Mouse (Mus musculus): Measurements from ENCODE around the gene 3110001I22Rik. TPM values are rescaled to one million over a fixed set of nuclear protein-coding genes. Genes with fewer than 3 reads are reported as not detected.

3110001I22Rik gene
- polyA plus RNA-seq, 1 experiment = not detected

- TF ChIP-seq POLR2A (IDR thresholded peaks at IDR 0.05; ENCODE audit: insufficient read depth, low read depth, low read length) (no peak), CTCF (IDR thresholded peaks at IDR 0.05; ENCODE audit: insufficient read depth, low read depth, low read length) (no peak)
Observed at GRCm38 (mm10) chr16:13702184-13702583, 30.5 kb downstream of the 3110001I22Rik start.

GRCm38 (mm10) chr16:13704676-13705075, 32.9 kb downstream of the 3110001I22Rik start:
- WGBS = 95% methylated on average over 10 of the region's 10 CpGs
- TF ChIP-seq CTCF (IDR thresholded peaks at IDR 0.05; ENCODE audit: insufficient read depth, low read depth, low read length) = no peak
- TF ChIP-seq POLR2A (IDR thresholded peaks at IDR 0.05; ENCODE audit: insufficient read depth, low read depth, low read length) = no peak
- Histone ChIP-seq H3K4me3 (ENCODE audit: insufficient read depth, low read depth, low read length) (no peak overlapping the region), H3K4me1 (ENCODE audit: control insufficient read depth, insufficient read depth, low read length) (no peaks in the 10 kb centered on the region), H3K27ac (ENCODE audit: insufficient read depth, low read depth, low read length) (no peak overlapping the region)

More at GRCm38 (mm10) chr16:13702184-13702583, 30.5 kb downstream of the 3110001I22Rik start:
- Histone ChIP-seq H3K27ac (ENCODE audit: insufficient read depth, low read depth, low read length) (no peak overlapping the region), H3K4me1 (ENCODE audit: control insufficient read depth, insufficient read depth, low read length) (no peaks in the 10 kb centered on the region), H3K4me3 (ENCODE audit: insufficient read depth, low read depth, low read length) (no peak overlapping the region)
- 94% methylated on average over 7 of the region's 7 CpGs for WGBS

- H3K27ac ChIP-seq (ENCODE audit: insufficient read depth, low read depth, low read length) = no peak overlapping the region
- 93% methylated on average over 3 of the region's 3 CpGs for WGBS
- H3K4me3 ChIP-seq (ENCODE audit: insufficient read depth, low read depth, low read length) = no peak overlapping the region
- TF ChIP-seq POLR2A (IDR thresholded peaks at IDR 0.05; ENCODE audit: insufficient read depth, low read depth, low read length) = no peak
- TF ChIP-seq CTCF (IDR thresholded peaks at IDR 0.05; ENCODE audit: insufficient read depth, low read depth, low read length) = no peak
- no peaks in the 10 kb centered on the region for H3K4me1 ChIP-seq (ENCODE audit: control insufficient read depth, insufficient read depth, low read length)
Observed at GRCm38 (mm10) chr16:13714910-13715309, 43.2 kb downstream of the 3110001I22Rik start.

- Histone ChIP-seq H3K4me3 (ENCODE audit: insufficient read depth, low read depth, low read length) (no peak overlapping the region), H3K27ac (ENCODE audit: insufficient read depth, low read depth, low read length) (no peak overlapping the region), H3K4me1 (ENCODE audit: control insufficient read depth, insufficient read depth, low read length) (no peaks in the 10 kb centered on the region)
- no peak for TF ChIP-seq CTCF (IDR thresholded peaks at IDR 0.05; ENCODE audit: insufficient read depth, low read depth, low read length)
- no peak for TF ChIP-seq POLR2A (IDR thresholded peaks at IDR 0.05; ENCODE audit: insufficient read depth, low read depth, low read length)
- 87% methylated on average over 2 of the region's 2 CpGs for WGBS
Observed at GRCm38 (mm10) chr16:13716821-13717553, 45.3 kb downstream of the 3110001I22Rik start.

- WGBS = 45% methylated on average over 10 of the region's 10 CpGs
- TF ChIP-seq POLR2A (IDR thresholded peaks at IDR 0.05; ENCODE audit: insufficient read depth, low read depth, low read length) (no peak), CTCF (IDR thresholded peaks at IDR 0.05; ENCODE audit: insufficient read depth, low read depth, low read length) (no peak)
- Histone ChIP-seq H3K4me3 (ENCODE audit: insufficient read depth, low read depth, low read length) (no peak overlapping the region), H3K27ac (ENCODE audit: insufficient read depth, low read depth, low read length) (no peak overlapping the region), H3K4me1 (ENCODE audit: control insufficient read depth, insufficient read depth, low read length) (no peaks in the 10 kb centered on the region)
Observed at GRCm38 (mm10) chr16:13722937-13723336, 51.2 kb downstream of the 3110001I22Rik start.

GRCm38 (mm10) chr16:13727811-13728335, 56.1 kb downstream of the 3110001I22Rik start:
- no peak overlapping the region for H3K4me3 ChIP-seq (ENCODE audit: insufficient read depth, low read depth, low read length)
- H3K4me1 ChIP-seq (ENCODE audit: control insufficient read depth, insufficient read depth, low read length) = peaks cover 6% of the 10 kb centered on the region
- no peak overlapping the region for H3K27ac ChIP-seq (ENCODE audit: insufficient read depth, low read depth, low read length)
- WGBS = 93% methylated on average over 5 of the region's 5 CpGs
- no peak for TF ChIP-seq POLR2A (IDR thresholded peaks at IDR 0.05; ENCODE audit: insufficient read depth, low read depth, low read length)
- no peak for TF ChIP-seq CTCF (IDR thresholded peaks at IDR 0.05; ENCODE audit: insufficient read depth, low read depth, low read length)

Other genes starting within 250 kb of the 3110001I22Rik start
- not detected in 2 replicates for gene Parn, start 3.8 kb upstream of the 3110001I22Rik start, polyA plus RNA-seq (2012; ENCODE audit: insufficient read depth, insufficient read length, low replicate concordance, missing spikeins)
- not detected in 2 replicates for gene Bfar, start 71 bp upstream of the 3110001I22Rik start, polyA plus RNA-seq (2012; ENCODE audit: insufficient read depth, insufficient read length, low replicate concordance, missing spikeins)
- not detected in 2 replicates for gene Pla2g10, start 59.1 kb downstream of the 3110001I22Rik start, polyA plus RNA-seq (2012; ENCODE audit: insufficient read depth, insufficient read length, low replicate concordance, missing spikeins)
- gene Rrn3, start 108.8 kb downstream of the 3110001I22Rik start, polyA plus RNA-seq (2012; ENCODE audit: insufficient read depth, insufficient read length, low replicate concordance, missing spikeins) = not detected in 2 replicates
- gene Ntan1, start 146.9 kb downstream of the 3110001I22Rik start, polyA plus RNA-seq (2012; ENCODE audit: insufficient read depth, insufficient read length, low replicate concordance, missing spikeins) = not detected in 2 replicates
- not detected in 2 replicates for gene Pdxdc1, start 231.2 kb downstream of the 3110001I22Rik start, polyA plus RNA-seq (2012; ENCODE audit: insufficient read depth, insufficient read length, low replicate concordance, missing spikeins)
- not detected in 2 replicates for gene Mpv17l, start 231.2 kb downstream of the 3110001I22Rik start, polyA plus RNA-seq (2012; ENCODE audit: insufficient read depth, insufficient read length, low replicate concordance, missing spikeins)